Mouse (Mus musculus) effector memory CD4-positive, alpha-beta T cell, adult 5 months (primary cell): ENCODE results near the gene Olfr643. TPM values are rescaled to one million over a fixed set of nuclear protein-coding genes. Genes with fewer than 3 reads are reported as not detected.

Source experiments
- polyA plus RNA-seq: library from polyadenylated mRNA; unstranded; fragments of 100-300 nt; shearing (Covaris generic); gene quantifications from one replicate; pipeline ENCODE4 v1.2.1, GENCODE M21; 2017

The Olfr643 gene
- polyA plus RNA-seq: not detected

GRCm38 (mm10) chr7:104137305-104137704 is at the start of gene Olfr643:
Olfr643 (minus strand) TSS chr7:104137405.

GRCm38 (mm10) chr7:104183292-104183691 is 46.1 kb upstream of the Olfr643 start, which contains the start of gene Olfr648:
Olfr648 (minus strand) TSS chr7:104183392.

GRCm38 (mm10) chr7:104150456-104150855 is 13.3 kb upstream of the Olfr643 start, which contains the start of gene Ubqlnl:
Ubqlnl (minus strand) TSS chr7:104150556.

DNA sequence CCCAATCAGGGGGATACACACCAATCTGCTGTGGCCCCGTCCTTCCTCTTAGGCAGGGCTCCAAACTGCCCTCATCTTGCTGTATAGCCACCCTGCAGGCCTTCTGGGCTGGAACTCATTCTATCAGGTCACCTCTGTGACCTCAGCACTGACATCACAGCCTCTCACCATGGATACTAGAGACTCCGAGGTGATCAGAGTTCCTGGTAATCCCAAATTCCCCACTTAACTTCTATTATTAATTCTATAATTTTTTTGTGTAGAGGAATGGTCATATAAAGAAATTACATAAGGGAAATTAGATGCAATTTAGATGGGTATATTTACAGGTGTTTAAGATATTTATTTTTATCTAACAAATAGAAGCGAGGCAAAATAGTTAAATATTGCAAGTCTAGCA is 6.0 kb upstream of the Olfr643 start, which contains the start of gene Ubqln3:
Ubqln3 (minus strand) TSS at position 101 of the 400 bp plus-strand sequence.

DNA sequence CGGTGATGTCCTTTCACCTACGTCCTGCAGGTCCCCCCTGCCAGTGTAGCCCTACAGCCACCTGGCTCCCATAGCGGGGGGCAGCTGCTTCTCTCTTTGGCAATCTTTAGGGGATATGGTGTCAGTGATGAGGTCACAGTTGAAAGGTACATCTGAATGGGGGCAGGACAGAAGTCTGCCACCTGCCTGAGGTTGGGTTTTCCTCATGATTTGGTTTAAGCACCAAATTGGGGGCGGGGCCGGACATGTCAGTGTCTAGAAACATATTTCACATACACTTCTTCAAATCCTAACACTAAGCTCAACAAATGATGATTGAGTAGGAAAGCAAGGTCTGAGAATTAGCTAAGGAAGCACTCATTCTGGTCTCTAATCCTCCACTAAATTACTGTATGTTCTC is 7.5 kb downstream of the Olfr643 start, which contains the start of gene Ubqln5:
Ubqln5 (minus strand) TSS at position 101 of the 400 bp plus-strand sequence.

DNA sequence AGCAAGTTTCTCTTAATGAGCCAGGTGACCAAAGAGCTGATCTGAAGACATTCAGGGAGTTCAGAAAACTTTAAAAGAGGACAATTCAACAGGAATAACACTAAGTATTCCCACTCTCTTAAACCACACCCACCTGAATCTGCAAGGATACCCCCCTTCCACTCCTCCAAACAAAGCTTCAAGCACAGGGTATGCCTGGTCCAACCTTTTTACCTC is 32.5 kb downstream of the Olfr643 start, which contains the start of gene Olfr646:
Olfr646 (plus strand) TSS at position 117 of the 216 bp plus-strand sequence.

DNA sequence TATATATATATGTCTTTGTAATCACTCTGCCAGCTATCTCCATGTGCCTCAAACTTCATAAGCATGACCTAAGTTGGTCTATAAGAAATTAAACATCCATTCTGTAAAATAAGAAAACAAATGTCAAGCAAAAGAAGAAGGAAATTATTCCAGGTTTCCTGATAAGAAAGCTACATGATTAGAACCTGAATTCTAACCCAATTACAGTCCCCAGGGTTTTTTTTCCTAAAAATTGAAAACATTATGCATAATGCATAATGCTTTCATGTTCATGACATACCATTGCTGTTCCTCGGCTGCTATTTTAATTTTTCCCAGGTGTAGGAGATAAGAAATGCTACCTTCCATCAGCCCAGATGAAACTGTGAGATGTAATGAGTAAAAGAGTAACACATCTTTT is 51.8 kb downstream of the Olfr643 start, which contains the start of gene Olfr645:
Olfr645 (minus strand) TSS at position 101 of the 400 bp plus-strand sequence.

GRCm38 (mm10) chr7:104071769-104072168 is 65.4 kb downstream of the Olfr643 start, which contains the start of gene Olfr644:
Olfr644 (minus strand) TSS chr7:104071869.

DNA sequence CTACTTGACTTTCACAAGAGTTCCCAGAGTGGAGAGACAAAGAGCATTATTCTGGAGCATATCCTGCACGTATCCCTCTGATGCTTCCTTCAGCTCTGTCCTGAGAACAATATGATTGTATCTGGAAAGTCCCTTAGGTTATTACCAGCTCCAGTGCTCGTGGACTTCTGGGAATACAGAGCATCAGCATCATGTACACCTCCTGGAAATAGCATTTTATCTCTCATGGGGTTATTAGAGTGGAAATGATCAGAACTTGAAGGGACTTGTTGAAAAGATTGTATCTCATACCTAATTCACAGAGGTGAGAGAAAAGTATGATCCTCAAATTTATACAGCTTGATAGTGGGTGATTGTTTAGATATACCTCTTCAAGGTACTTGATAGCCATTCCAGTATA is 75.9 kb downstream of the Olfr643 start, which contains the start of gene 4930516K23Rik:
4930516K23Rik (minus strand) TSS at position 101 of the 400 bp plus-strand sequence.

DNA sequence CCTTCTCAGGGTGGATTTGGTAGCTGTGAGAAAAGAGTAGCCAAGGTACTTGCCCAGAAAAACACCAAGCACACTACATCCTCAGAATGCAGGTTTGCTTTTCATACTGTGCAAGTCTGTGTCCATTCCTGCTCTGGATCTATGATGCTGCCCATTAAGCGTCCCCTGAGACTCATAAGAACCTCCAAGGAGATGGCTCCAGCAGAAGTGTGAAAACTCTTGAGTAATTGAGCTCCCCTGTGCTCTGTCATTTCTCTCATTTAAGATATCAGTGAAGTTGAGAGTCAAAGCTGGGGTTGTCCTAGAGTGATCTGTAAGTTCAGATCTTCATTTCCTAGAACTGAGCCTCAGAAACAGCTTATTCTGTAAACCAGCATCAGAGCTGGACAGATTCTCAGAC is 84.6 kb downstream of the Olfr643 start, which contains the start of gene Olfr642:
Olfr642 (minus strand) TSS at position 101 of the 400 bp plus-strand sequence.

GRCm38 (mm10) chr7:104035145-104035544 is 102.1 kb downstream of the Olfr643 start, which contains the start of gene Olfr641:
Olfr641 (plus strand) TSS chr7:104035445.

DNA sequence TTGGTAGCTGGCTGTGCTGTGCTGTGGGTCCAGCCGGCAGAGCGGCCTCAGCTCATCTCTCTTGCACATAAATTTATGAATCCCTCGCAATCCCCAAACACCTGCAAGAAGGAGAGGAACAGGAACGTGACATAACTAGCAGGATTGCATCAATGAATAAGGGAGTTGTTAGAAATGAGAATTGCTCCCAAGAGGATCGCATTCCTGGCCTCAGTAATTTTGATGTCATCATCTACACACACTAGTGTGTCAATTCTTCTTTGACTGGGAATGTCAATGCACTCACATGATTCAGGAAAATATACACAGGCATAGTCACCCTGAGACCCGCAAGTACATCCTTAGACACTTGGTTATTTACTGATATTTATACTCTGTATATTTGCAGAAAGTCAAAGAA is 111.7 kb downstream of the Olfr643 start, which contains the start of gene Olfr640:
Olfr640 (minus strand) TSS at position 101 of the 400 bp plus-strand sequence.

DNA sequence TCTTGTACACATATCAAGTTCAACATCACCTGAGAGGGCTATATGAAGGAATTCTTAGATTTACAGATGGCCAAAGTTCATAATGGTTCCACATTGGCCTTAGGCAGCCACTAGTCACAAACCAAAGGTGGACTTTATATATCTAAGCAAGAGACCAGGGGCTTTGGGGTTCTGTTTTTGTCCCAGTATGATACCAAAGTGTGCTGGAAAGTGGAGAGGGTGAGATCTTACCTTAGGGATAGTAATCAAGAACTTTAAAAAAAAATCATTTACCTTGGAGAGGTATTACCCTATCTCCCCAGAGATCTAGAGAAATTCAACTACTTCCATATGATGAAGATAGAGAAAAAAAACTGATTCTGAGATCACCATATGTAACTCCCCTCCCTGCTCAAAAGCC is 120.0 kb downstream of the Olfr643 start, which contains the start of gene Olfr639:
Olfr639 (minus strand) TSS at position 101 of the 400 bp plus-strand sequence.

DNA sequence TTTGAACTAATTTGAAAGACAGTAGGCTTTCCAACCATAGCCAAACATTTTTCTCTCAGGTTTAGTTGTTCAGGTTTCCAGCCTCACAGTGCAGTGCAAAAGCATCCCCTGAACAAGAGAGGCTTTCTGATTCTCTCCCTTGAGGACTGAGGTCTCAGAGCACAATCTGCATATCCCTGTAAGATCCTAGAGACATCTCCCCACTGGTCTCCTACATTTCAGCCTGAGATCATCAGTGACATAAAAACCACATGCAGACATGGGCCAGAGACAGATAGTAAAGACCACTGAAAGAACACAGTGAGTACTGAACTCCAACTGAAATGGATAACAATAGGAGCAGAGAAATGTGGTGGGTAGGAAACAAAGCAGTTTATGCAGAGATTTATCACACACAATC is 138.8 kb downstream of the Olfr643 start, which contains the start of gene Olfr638:
Olfr638 (plus strand) TSS at position 301 of the 400 bp plus-strand sequence.

GRCm38 (mm10) chr7:103970852-103971251 is 166.4 kb downstream of the Olfr643 start, which contains the start of gene Olfr635:
Olfr635 (plus strand) TSS chr7:103971152.

Other genes starting within 250 kb of the Olfr643 start
- gene Olfr64, start 242.9 kb downstream of the Olfr643 start, polyA plus RNA-seq: not detected
- gene Olfr65, start 233.9 kb downstream of the Olfr643 start, polyA plus RNA-seq: not detected
- gene Olfr631, start 208.6 kb downstream of the Olfr643 start, polyA plus RNA-seq: not detected
- gene Olfr632, start 203.1 kb downstream of the Olfr643 start, polyA plus RNA-seq: not detected
- gene Olfr633, start 193.0 kb downstream of the Olfr643 start, polyA plus RNA-seq: not detected
- gene Olfr635, start 166.3 kb downstream of the Olfr643 start, polyA plus RNA-seq: 0.06 TPM
- gene Olfr638, start 138.7 kb downstream of the Olfr643 start, polyA plus RNA-seq: not detected
- not detected for gene Olfr639, start 120.1 kb downstream of the Olfr643 start, polyA plus RNA-seq
- gene Olfr640, start 111.8 kb downstream of the Olfr643 start, polyA plus RNA-seq: not detected
- gene Olfr641, start 102.0 kb downstream of the Olfr643 start, polyA plus RNA-seq: not detected
- not detected for gene Olfr642, start 84.7 kb downstream of the Olfr643 start, polyA plus RNA-seq
- gene 4930516K23Rik, start 76.0 kb downstream of the Olfr643 start, polyA plus RNA-seq: 0.25 TPM
- not detected for gene Olfr644, start 65.5 kb downstream of the Olfr643 start, polyA plus RNA-seq
- gene Olfr645, start 51.9 kb downstream of the Olfr643 start, polyA plus RNA-seq: not detected
- not detected for gene Olfr646, start 32.5 kb downstream of the Olfr643 start, polyA plus RNA-seq
- gene Ubqln5, start 7.6 kb downstream of the Olfr643 start, polyA plus RNA-seq: not detected
- gene Ubqln3, start 5.9 kb upstream of the Olfr643 start, polyA plus RNA-seq: not detected
- gene Ubqlnl, start 13.2 kb upstream of the Olfr643 start, polyA plus RNA-seq: not detected
- gene Olfm5, start 27.4 kb upstream of the Olfr643 start, polyA plus RNA-seq: not detected
- gene Olfr648, start 46.0 kb upstream of the Olfr643 start, polyA plus RNA-seq: 0.17 TPM
- gene Olfr649, start 58.6 kb upstream of the Olfr643 start, polyA plus RNA-seq: not detected
- gene Trim6, start 81.4 kb upstream of the Olfr643 start, polyA plus RNA-seq: 2.8 TPM
- 27.7 TPM for gene Trim34a, start 107.1 kb upstream of the Olfr643 start, polyA plus RNA-seq
- 17.1 TPM for gene Trim5, start 150.7 kb upstream of the Olfr643 start, polyA plus RNA-seq
- 110 TPM for gene Trim12a, start 178.1 kb upstream of the Olfr643 start, polyA plus RNA-seq
- not detected for gene Trim34b, start 192.1 kb upstream of the Olfr643 start, polyA plus RNA-seq
- gene Trim12c, start 216.0 kb upstream of the Olfr643 start, polyA plus RNA-seq: 7.9 TPM
- gene Trim30b, start 232.5 kb upstream of the Olfr643 start, polyA plus RNA-seq: 0.52 TPM